Mouse (Mus musculus) small intestine, adult 2 months (tissue): ENCODE measurements around the gene Prr29.

Experiments
- CTCF ChIP-seq: fragments of 200-500 bp; IDR thresholded peaks from 2 replicates; pipeline ENCODE4 v1.5.1; 2012; ENCODE audit warnings: low read depth, mild to moderate bottlenecking, control low read depth, inconsistent platforms, low read length, moderate library complexity, mixed read lengths; ENCODE audit not compliant: insufficient replicate concordance, insufficient read length; ENCODE audit errors: extremely low read depth
- POLR2A ChIP-seq: fragments of 200-500 bp; IDR thresholded peaks from 2 replicates; pipeline ENCODE4 v1.6.1; 2012; ENCODE audit warnings: low read depth, mild to moderate bottlenecking, control low read depth, inconsistent platforms, low read length, moderate library complexity

GRCm38 (mm10) chr11:106383051-106383790 lies 17.9 kb downstream of the Prr29 start:
- TF ChIP-seq CTCF, result no peak
- TF ChIP-seq POLR2A, result no peak
